Mouse (Mus musculus): ENCODE results near the gene Sulf2. TPM values are rescaled to one million over a fixed set of nuclear protein-coding genes. Genes with fewer than 3 reads are reported as not detected.

Gene Sulf2
- polyA plus RNA-seq, 1 experiment from 2014 or later, result 90.9 TPM

DNA sequence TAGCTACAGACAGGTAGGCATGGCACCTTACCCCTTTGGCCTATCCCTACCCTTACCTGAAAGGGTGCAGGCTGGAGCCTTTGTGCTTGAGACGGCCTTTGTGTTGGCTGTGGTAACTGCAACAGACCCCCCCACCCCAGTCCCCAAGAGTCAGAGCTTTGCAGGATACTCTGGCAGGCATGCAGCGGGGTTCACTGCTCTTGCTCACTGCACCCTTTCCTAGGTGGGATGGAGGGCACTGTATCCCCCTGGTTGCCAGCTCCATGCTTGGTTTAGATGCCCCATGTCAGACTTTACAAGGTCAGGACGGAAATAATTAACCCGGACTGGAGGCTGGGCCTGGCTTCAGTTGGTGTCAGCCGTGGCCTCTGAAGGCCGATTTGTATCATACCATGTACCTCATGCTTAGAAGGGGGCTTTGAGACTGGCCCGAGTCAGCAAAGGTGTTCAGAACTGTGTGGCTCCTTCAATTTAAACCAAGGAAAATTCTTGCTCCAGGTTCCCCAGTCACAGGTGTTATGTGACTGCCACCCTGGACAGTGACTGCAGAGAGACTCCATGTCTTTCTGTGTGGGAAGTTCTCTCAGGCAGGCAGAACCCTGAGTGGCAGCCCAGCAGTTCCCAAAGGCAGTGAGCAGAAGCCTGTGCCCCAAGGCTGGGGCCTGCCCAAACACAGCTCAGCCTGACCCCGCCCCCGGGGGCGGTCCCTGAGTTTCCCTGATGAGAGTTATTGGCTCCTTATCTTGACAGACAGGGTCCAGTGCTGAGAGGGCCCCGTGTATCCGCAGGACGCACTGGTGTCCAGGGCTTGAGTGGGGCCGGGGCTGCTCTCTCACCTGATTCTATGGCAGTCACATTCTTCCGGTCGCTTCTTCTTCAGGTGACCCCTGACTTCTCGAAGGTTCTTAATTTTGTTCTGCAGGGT lies 75.2 kb downstream of the Sulf2 start:
- Histone ChIP-seq H3K9me3 (ENCODE audit: control insufficient read depth, low read length) (no peaks in the 10 kb centered on the region), H3K4me2 (ENCODE audit: low read length) (no peak overlapping the region), H3K36me3 (ENCODE audit: control insufficient read depth, insufficient read depth, low read length) (peaks cover 12% of the 10 kb centered on the region), H3K4me3 (replicated peaks; ENCODE audit: low read depth, low read length) (no peak overlapping the region), H3K9ac (replicated peaks; ENCODE audit: low read length) (no peak overlapping the region), H3K4me1 (ENCODE audit: control insufficient read depth, insufficient read depth, low read length) (no peaks in the 10 kb centered on the region), H3K27me3 (ENCODE audit: control insufficient read depth, insufficient read depth, low read length) (no peaks in the 10 kb centered on the region), H3K27ac (replicated peaks; ENCODE audit: low read depth, low read length) (no peak overlapping the region)
- 60% methylated on average over 17 of the region's 17 CpGs for WGBS
- ATAC-seq (ENCODE audit: low FRiP score, low TSS enrichment) (0 out of 2 replicates have a peak, but pooled peaks have one; percentile 14), DNase-seq (peak; percentile 59)

DNA sequence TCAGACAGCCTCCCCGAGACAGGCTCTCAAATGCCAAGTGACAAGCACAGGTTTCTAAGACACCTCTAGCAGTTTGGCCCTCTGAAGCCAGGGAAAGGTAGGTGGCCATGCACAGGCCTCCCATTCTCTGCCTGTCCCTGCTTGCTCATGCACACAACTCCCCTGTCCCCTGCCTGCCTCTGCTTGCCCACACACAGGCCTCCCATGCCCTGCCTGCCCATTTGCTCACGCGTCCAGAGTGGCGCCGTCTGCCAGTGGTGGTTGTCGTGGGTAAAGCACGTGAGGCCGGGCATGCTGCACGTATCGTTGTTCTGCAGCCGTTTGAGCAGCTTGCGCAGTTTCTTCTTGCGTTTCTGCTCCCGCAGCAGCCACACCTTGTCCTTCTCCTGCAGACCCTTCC lies 76.2 kb downstream of the Sulf2 start:
- Histone ChIP-seq H3K27me3 (ENCODE audit: control insufficient read depth, insufficient read depth, low read length) (no peaks in the 10 kb centered on the region), H3K9ac (replicated peaks; ENCODE audit: low read length) (no peak overlapping the region), H3K4me3 (replicated peaks; ENCODE audit: low read depth, low read length) (no peak overlapping the region), H3K9me3 (ENCODE audit: control insufficient read depth, low read length) (no peaks in the 10 kb centered on the region), H3K27ac (replicated peaks; ENCODE audit: low read depth, low read length) (no peak overlapping the region), H3K4me2 (ENCODE audit: low read length) (no peak overlapping the region), H3K36me3 (ENCODE audit: control insufficient read depth, insufficient read depth, low read length) (peaks cover 12% of the 10 kb centered on the region), H3K4me1 (ENCODE audit: control insufficient read depth, insufficient read depth, low read length) (peaks cover 7% of the 10 kb centered on the region)
- WGBS, result 94% methylated on average over 14 of the region's 14 CpGs
- ATAC-seq (ENCODE audit: low FRiP score, low TSS enrichment) (no peak), DNase-seq (no peak)

DNA sequence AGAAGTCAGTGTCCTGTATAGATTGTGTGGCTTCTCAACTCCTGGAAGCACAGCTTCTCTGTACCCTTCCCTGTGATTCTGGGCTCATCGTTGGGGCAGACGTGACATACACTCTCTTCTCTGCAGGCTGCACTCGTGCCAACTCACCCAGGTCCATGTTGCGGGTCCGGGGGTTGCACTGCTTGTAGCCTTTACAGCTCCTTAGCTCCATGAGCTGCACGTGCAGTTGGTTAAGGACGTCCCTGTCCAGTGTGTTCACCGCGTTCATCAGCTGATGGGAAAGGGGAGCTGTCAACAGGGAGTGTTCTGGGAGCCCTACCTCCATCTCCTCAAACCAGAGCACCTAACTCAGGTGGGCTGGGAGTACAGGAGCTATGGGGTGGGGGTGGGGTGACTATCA lies 78.1 kb downstream of the Sulf2 start:
- WGBS, result 93% methylated on average over 9 of the region's 9 CpGs
- no peak overlapping the region for H3K9ac ChIP-seq (replicated peaks; ENCODE audit: low read length)
- H3K36me3 ChIP-seq (ENCODE audit: control insufficient read depth, insufficient read depth, low read length), result peaks cover 20% of the 10 kb centered on the region
- no peak overlapping the region for H3K4me3 ChIP-seq (replicated peaks; ENCODE audit: low read depth, low read length)
- H3K27ac ChIP-seq (replicated peaks; ENCODE audit: low read depth, low read length), result no peak overlapping the region
- H3K27me3 ChIP-seq (ENCODE audit: control insufficient read depth, insufficient read depth, low read length), result no peaks in the 10 kb centered on the region
- no peak for DNase-seq
- no peak overlapping the region for H3K4me2 ChIP-seq (ENCODE audit: low read length)
- no peaks in the 10 kb centered on the region for H3K9me3 ChIP-seq (ENCODE audit: control insufficient read depth, low read length)
- H3K4me1 ChIP-seq (ENCODE audit: control insufficient read depth, insufficient read depth, low read length), result peaks cover 10% of the 10 kb centered on the region
- ATAC-seq (ENCODE audit: low FRiP score, low TSS enrichment), result no peak

DNA sequence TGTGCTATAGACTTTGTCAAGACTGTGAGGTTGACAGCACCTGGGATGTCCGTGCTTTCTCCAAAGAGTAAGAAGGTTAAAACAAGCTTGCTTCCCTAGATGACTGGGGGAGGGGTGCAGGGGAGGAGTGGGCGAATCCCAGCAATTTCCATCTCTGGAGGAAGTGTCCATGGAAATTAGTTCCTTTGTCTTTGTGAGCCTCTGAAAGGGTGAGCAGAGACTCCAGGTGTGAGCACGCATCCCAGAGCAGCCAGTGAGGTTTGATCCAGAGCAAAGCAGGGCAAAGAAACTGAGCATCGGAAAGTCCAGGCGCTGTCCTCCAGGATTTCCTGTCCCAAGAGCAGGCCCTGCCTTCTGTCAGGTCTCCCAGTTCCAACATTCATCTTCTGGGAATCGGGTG lies 81.1 kb downstream of the Sulf2 start:
- Histone ChIP-seq H3K9ac (replicated peaks; ENCODE audit: low read length) (no peak overlapping the region), H3K4me3 (replicated peaks; ENCODE audit: low read depth, low read length) (no peak overlapping the region), H3K27ac (replicated peaks; ENCODE audit: low read depth, low read length) (no peak overlapping the region; the same call in 1 of the 2 replicates), H3K4me1 (ENCODE audit: control insufficient read depth, insufficient read depth, low read length) (peaks cover 10% of the 10 kb centered on the region), H3K4me2 (ENCODE audit: low read length) (no peak overlapping the region), H3K27me3 (ENCODE audit: control insufficient read depth, insufficient read depth, low read length) (no peaks in the 10 kb centered on the region), H3K9me3 (ENCODE audit: control insufficient read depth, low read length) (no peaks in the 10 kb centered on the region), H3K36me3 (ENCODE audit: control insufficient read depth, insufficient read depth, low read length) (peaks cover 45% of the 10 kb centered on the region)
- WGBS, result 60% methylated on average over 6 of the region's 6 CpGs
- no peak for DNase-seq
- no peak for ATAC-seq (ENCODE audit: low FRiP score, low TSS enrichment)

DNA sequence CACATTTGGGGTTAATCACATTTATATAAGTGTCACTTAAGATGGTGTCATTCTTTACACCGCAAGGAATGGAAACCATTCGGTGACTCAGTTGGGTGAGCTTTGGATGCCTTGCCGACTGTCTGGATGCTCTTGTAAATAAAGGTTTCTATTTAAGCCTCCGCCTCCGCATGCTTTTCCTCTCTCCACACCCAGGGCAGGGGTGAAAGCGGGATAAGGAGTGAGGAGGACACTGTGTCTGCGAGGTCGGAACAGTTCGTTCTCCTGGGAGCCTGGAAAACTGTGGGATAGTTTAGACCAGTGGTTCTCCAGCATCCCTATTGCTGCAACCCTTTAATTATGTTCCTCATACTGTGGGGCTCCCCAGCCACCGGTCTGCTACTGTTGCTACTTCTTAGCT lies 82.4 kb downstream of the Sulf2 start:
- Histone ChIP-seq H3K4me3 (replicated peaks; ENCODE audit: low read depth, low read length) (no peak overlapping the region), H3K9me3 (ENCODE audit: control insufficient read depth, low read length) (no peaks in the 10 kb centered on the region), H3K27me3 (ENCODE audit: control insufficient read depth, insufficient read depth, low read length) (no peaks in the 10 kb centered on the region), H3K9ac (replicated peaks; ENCODE audit: low read length) (no peak overlapping the region), H3K27ac (replicated peaks; ENCODE audit: low read depth, low read length) (no peak overlapping the region), H3K36me3 (ENCODE audit: control insufficient read depth, insufficient read depth, low read length) (peaks cover 47% of the 10 kb centered on the region), H3K4me1 (ENCODE audit: control insufficient read depth, insufficient read depth, low read length) (peaks cover 10% of the 10 kb centered on the region), H3K4me2 (ENCODE audit: low read length) (no peak overlapping the region)
- DNase-seq (no peak), ATAC-seq (ENCODE audit: low FRiP score, low TSS enrichment) (no peak)
- WGBS, result 80% methylated on average over 10 of the region's 10 CpGs

DNA sequence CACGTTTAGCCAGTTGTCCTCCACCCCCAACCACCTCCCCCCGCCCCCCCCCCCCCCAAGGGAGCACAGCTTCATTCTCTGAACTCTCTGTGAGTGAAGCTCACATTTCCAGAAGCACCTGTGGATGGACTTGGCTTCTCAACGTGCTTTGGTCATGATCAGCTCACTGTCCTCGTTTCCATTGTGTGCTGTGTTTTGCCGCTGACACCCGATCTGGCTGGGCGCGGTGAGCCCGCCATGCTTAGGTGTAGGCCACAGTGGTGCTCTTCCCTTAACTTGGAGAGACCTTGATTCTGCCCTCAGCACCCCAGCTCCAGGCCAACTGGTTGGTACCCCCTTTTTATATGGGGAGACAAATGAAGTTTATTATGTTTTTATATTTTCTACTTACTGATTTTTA lies 83.6 kb downstream of the Sulf2 start:
- 82% methylated on average over 9 of the region's 9 CpGs for WGBS
- H3K9ac ChIP-seq (replicated peaks; ENCODE audit: low read length), result no peak overlapping the region

DNA sequence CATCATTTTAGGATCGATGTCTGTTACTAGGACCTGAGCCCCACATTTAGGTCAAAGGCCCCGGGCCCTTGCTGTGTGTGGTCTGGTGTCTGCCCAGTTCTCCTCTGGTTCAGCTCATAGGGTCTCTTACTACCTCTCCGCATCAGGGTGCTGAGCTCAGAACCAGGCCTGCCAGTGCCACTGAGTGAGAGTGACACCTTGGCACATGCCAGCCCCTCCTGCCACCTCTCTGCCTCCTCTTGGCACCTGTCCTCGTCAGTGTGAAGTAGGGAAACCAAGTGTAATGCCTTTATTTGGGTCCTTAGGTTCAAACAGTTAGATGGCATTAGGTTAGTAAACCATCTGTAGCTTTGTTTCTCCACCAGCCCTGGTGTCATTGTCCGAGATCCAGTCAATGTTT lies 84.0 kb downstream of the Sulf2 start:
- ATAC-seq (ENCODE audit: low FRiP score, low TSS enrichment) (no peak), DNase-seq (no peak)
- Histone ChIP-seq H3K9ac (replicated peaks; ENCODE audit: low read length) (no peak overlapping the region), H3K27ac (replicated peaks; ENCODE audit: low read depth, low read length) (no peak overlapping the region), H3K9me3 (ENCODE audit: control insufficient read depth, low read length) (no peaks in the 10 kb centered on the region), H3K36me3 (ENCODE audit: control insufficient read depth, insufficient read depth, low read length) (peaks cover 61% of the 10 kb centered on the region), H3K27me3 (ENCODE audit: control insufficient read depth, insufficient read depth, low read length) (no peaks in the 10 kb centered on the region), H3K4me1 (ENCODE audit: control insufficient read depth, insufficient read depth, low read length) (peaks cover 10% of the 10 kb centered on the region), H3K4me2 (ENCODE audit: low read length) (no peak overlapping the region), H3K4me3 (replicated peaks; ENCODE audit: low read depth, low read length) (no peak overlapping the region)
- WGBS, result 95% methylated on average over 5 of the region's 5 CpGs

More for the DNA sequence above, 83.6 kb downstream of the Sulf2 start:
- DNase-seq (no peak), ATAC-seq (ENCODE audit: low FRiP score, low TSS enrichment) (no peak)
- peaks cover 57% of the 10 kb centered on the region for H3K36me3 ChIP-seq (ENCODE audit: control insufficient read depth, insufficient read depth, low read length)
- no peaks in the 10 kb centered on the region for H3K9me3 ChIP-seq (ENCODE audit: control insufficient read depth, low read length)
- H3K4me1 ChIP-seq (ENCODE audit: control insufficient read depth, insufficient read depth, low read length), result peaks cover 10% of the 10 kb centered on the region
- H3K27me3 ChIP-seq (ENCODE audit: control insufficient read depth, insufficient read depth, low read length), result no peaks in the 10 kb centered on the region
- H3K4me2 ChIP-seq (ENCODE audit: low read length), result no peak overlapping the region
- H3K27ac ChIP-seq (replicated peaks; ENCODE audit: low read depth, low read length), result no peak overlapping the region
- H3K4me3 ChIP-seq (replicated peaks; ENCODE audit: low read depth, low read length), result no peak overlapping the region

DNA sequence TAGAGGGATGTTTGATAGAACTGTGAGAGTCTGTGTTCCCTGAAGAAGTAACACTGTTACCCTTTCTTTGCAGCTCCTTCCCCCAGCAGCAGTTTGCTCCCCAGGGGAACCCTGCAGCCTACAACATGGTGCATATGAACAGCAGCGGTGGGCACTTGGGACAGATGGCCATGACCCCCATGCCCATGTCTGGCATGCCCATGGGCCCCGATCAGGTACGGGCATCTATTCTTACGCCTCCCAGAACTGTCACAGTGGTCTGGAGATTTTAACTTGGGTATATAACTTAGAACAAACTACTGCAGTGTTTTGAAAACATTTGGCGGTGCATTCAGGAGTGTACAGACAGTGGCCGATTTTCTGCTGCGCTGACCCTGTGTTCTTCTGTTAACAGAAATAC lies 85.7 kb downstream of the Sulf2 start:
- Histone ChIP-seq H3K27me3 (ENCODE audit: control insufficient read depth, insufficient read depth, low read length) (no peaks in the 10 kb centered on the region), H3K4me2 (ENCODE audit: low read length) (no peak overlapping the region), H3K27ac (replicated peaks; ENCODE audit: low read depth, low read length) (no peak overlapping the region), H3K36me3 (ENCODE audit: control insufficient read depth, insufficient read depth, low read length) (peaks cover 72% of the 10 kb centered on the region), H3K9ac (replicated peaks; ENCODE audit: low read length) (no peak overlapping the region), H3K4me3 (replicated peaks; ENCODE audit: low read depth, low read length) (no peak overlapping the region), H3K9me3 (ENCODE audit: control insufficient read depth, low read length) (no peaks in the 10 kb centered on the region), H3K4me1 (ENCODE audit: control insufficient read depth, insufficient read depth, low read length) (peaks cover 9% of the 10 kb centered on the region)
- WGBS, result 95% methylated on average over 7 of the region's 7 CpGs
- no peak for ATAC-seq (ENCODE audit: low FRiP score, low TSS enrichment)
- no peak for DNase-seq

DNA sequence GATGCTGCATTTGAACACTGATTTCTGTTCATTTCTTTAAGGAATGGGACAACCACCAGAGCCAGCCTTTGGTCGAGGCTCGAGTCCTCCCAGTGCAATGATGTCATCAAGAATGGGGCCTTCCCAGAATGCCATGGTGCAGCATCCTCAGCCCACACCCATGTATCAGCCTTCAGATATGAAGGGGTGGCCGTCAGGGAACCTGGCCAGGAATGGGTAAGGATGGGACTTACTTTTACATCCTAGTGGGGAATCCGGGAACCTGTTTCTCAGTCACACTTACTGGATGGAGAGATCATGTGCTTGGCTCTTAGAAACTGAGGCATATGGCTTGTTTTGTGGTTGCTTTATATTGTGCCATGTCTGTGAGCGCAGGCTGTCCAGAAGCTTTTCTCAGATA lies 86.3 kb downstream of the Sulf2 start:
- Histone ChIP-seq H3K4me3 (replicated peaks; ENCODE audit: low read depth, low read length) (no peak overlapping the region), H3K36me3 (ENCODE audit: control insufficient read depth, insufficient read depth, low read length) (peaks cover 75% of the 10 kb centered on the region), H3K27ac (replicated peaks; ENCODE audit: low read depth, low read length) (no peak overlapping the region), H3K9me3 (ENCODE audit: control insufficient read depth, low read length) (no peaks in the 10 kb centered on the region), H3K27me3 (ENCODE audit: control insufficient read depth, insufficient read depth, low read length) (no peaks in the 10 kb centered on the region), H3K4me1 (ENCODE audit: control insufficient read depth, insufficient read depth, low read length) (peaks cover 3% of the 10 kb centered on the region; the same call in 1 of the 2 replicates), H3K9ac (replicated peaks; ENCODE audit: low read length) (no peak overlapping the region), H3K4me2 (ENCODE audit: low read length) (no peak overlapping the region)
- ATAC-seq (ENCODE audit: low FRiP score, low TSS enrichment), result no peak
- 91% methylated on average over 5 of the region's 5 CpGs for WGBS
- no peak for DNase-seq
